Mouse (Mus musculus) hindbrain, embryonic 11.5 days (tissue): ENCODE data around the gene Pigk. TPM values are rescaled to one million over a fixed set of nuclear protein-coding genes. Genes with fewer than 3 reads are reported as not detected.

ENCODE experiments used
- ATAC-seq: fragments of 200-750 bp; cut with Nextera tagmentation; 2 replicates; pipeline ENCODE4 v1.8.0; 2017; ENCODE audit warnings: mild to moderate bottlenecking, moderate TSS enrichment, moderate library complexity; ENCODE audit not compliant: low FRiP score
- DNase-seq: peaks from one replicate; pipeline ENCODE4 v3.0.0-alpha.2; 2015; ENCODE audit warnings: low spot score
- H3K27ac ChIP-seq: fragments of 300-500 bp; sonication (generic); 2 replicates; pipeline ENCODE4 v1.5.1; 2014; ENCODE audit warnings: mild to moderate bottlenecking, low read depth, low read length
- H3K27me3 ChIP-seq: fragments of 300-500 bp; sonication (generic); 2 replicates; pipeline ENCODE4 v1.6.1; 2014; ENCODE audit warnings: mild to moderate bottlenecking, low read length, moderate library complexity, mixed read lengths; ENCODE audit not compliant: control insufficient read depth, insufficient read depth
- H3K36me3 ChIP-seq: fragments of 300-500 bp; sonication (generic); 2 replicates; pipeline ENCODE4 v1.6.1; 2014; ENCODE audit warnings: mild to moderate bottlenecking, low read length, moderate library complexity, mixed read lengths; ENCODE audit not compliant: control insufficient read depth, insufficient read depth
- H3K4me1 ChIP-seq: fragments of 300-500 bp; sonication (generic); replicated peaks from 2 replicates; pipeline ENCODE4 v1.6.1; 2014; ENCODE audit warnings: low read length, mixed read lengths; ENCODE audit not compliant: control insufficient read depth, insufficient read depth
- H3K4me2 ChIP-seq: fragments of 300-500 bp; sonication (generic); replicated peaks from 2 replicates; pipeline ENCODE4 v1.6.1; 2014; ENCODE audit warnings: mild to moderate bottlenecking, low read depth, low read length
- H3K4me3 ChIP-seq: fragments of 300-500 bp; sonication (generic); 2 replicates; pipeline ENCODE4 v1.5.1; 2014; ENCODE audit warnings: low read depth, low read length
- H3K9ac ChIP-seq: fragments of 300-500 bp; sonication (generic); 2 replicates; pipeline ENCODE4 v1.6.1; 2014; ENCODE audit warnings: low read depth, low read length
- H3K9me3 ChIP-seq: fragments of 300-500 bp; sonication (generic); 2 replicates; pipeline ENCODE4 v1.6.1; 2016; ENCODE audit warnings: low read length; ENCODE audit not compliant: control insufficient read depth
- WGBS: fragments of 180-500 bp; shearing (Covaris S2); extraction: QIAGEN DNeasy Blood & Tissue Kit; methylation state at CpG from one replicate; pipeline ENCODE4 v1.1.7; 2014; 5-methylcytosine and 5-hydroxymethylcytosine counted together
- polyA plus RNA-seq: library from polyadenylated mRNA; unstranded; fragments of >200 nt; fragmentation: Nextera tagmentation; extraction: Ambion mirVana; gene quantifications from 2 replicates; pipeline ENCODE4 v1.2.1, GENCODE M21; 2014

Pigk gene
- polyA plus RNA-seq, 1 experiment from 2014 or later, result 58.3 TPM

DNA sequence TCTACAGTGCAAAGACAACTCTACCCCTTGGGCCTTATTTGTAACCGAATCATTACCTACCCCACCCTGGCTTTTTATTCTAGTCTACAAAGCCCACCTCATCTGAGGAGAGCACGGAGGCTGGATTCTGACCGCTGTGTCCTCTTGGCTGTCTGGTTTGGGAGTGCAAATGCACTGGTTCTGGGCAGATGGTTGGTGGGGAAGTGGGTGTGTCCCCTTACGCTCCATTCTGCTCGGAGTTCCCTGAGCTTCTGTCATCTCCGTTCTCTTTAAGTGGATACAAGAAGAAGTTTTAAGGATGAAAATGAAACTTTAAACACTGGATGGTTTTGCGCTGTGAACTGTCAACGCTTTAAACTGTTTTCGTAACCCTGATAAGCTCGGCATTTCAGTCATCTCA lies 199.2 kb downstream of the Pigk start:
- 96% methylated on average over 10 of the region's 10 CpGs for WGBS
- no peak overlapping the region for H3K4me3 ChIP-seq
- DNase-seq, result no peak

GRCm38 (mm10) chr3:152913625-152914024 lies 199.7 kb downstream of the Pigk start:
- H3K4me1 ChIP-seq, result no peaks in the 10 kb centered on the region
- DNase-seq (no peak), ATAC-seq (no peak)
- H3K4me3 ChIP-seq, result no peak overlapping the region
- H3K9me3 ChIP-seq, result no peaks in the 10 kb centered on the region
- 97% methylated on average over 3 of the region's 3 CpGs for WGBS
- no peak overlapping the region for H3K9ac ChIP-seq
- H3K27me3 ChIP-seq, result no peaks in the 10 kb centered on the region
- H3K27ac ChIP-seq, result no peak overlapping the region
- H3K4me2 ChIP-seq, result no peak overlapping the region
- no peaks in the 10 kb centered on the region for H3K36me3 ChIP-seq

More for the DNA sequence above, 199.2 kb downstream of the Pigk start:
- no peaks in the 10 kb centered on the region for H3K9me3 ChIP-seq
- no peaks in the 10 kb centered on the region for H3K4me1 ChIP-seq
- no peak overlapping the region for H3K4me2 ChIP-seq
- H3K27me3 ChIP-seq, result no peaks in the 10 kb centered on the region
- no peak overlapping the region for H3K9ac ChIP-seq
- H3K36me3 ChIP-seq, result no peaks in the 10 kb centered on the region
- no peak for ATAC-seq
- H3K27ac ChIP-seq, result no peak overlapping the region

DNA sequence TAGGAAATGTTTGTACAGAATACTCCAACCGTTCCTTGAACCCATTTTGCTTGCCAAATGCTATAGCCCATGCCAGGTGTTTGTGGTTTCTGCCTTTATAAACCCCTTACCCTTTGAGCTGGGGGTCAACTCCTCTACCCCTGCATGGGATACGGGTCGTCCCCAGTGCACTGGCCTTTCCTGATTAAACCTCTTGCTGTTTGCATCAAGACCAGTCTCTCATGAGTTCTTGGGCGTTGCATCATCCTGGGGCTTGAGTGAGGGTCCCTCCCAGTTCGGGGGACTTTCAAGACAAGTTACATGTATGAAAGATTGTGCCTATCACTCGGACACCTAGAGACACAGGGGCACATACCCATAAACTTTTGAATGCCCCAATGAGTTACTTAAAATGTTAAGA lies 200.5 kb downstream of the Pigk start:
- H3K9me3 ChIP-seq, result no peaks in the 10 kb centered on the region
- H3K4me1 ChIP-seq, result no peaks in the 10 kb centered on the region
- no peak overlapping the region for H3K9ac ChIP-seq
- no peak for ATAC-seq
- H3K36me3 ChIP-seq, result no peaks in the 10 kb centered on the region
- H3K4me2 ChIP-seq, result no peak overlapping the region
- no peak for DNase-seq
- H3K4me3 ChIP-seq, result no peak overlapping the region
- WGBS, result 86% methylated on average over 6 of the region's 6 CpGs
- no peaks in the 10 kb centered on the region for H3K27me3 ChIP-seq
- no peak overlapping the region for H3K27ac ChIP-seq

DNA sequence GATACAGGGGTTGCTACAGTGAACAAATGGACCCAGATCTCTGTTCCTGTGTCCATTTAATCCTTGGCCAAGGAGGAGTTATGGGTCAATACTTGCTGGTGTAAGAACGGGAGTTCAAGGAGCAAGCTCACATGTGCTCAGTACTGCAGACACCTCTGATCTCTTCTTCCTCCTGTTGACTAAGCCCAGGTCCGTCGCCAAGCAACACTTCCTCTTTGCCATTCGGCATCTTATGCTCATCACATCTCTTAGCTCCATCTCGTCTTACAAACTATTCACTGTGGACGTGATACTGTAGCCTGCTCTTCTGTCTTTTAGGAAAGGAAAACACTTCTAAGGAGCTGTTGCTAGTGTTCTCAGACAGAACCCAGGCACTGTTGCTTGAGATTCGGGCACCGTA lies 203.7 kb downstream of the Pigk start:
- no peaks in the 10 kb centered on the region for H3K36me3 ChIP-seq
- no peak overlapping the region for H3K9ac ChIP-seq
- 77% methylated on average over 8 of the region's 8 CpGs for WGBS
- DNase-seq (no peak), ATAC-seq (no peak)
- no peak overlapping the region for H3K27ac ChIP-seq
- H3K9me3 ChIP-seq, result no peaks in the 10 kb centered on the region
- no peaks in the 10 kb centered on the region for H3K4me1 ChIP-seq
- no peaks in the 10 kb centered on the region for H3K27me3 ChIP-seq
- H3K4me3 ChIP-seq, result no peak overlapping the region
- no peak overlapping the region for H3K4me2 ChIP-seq

DNA sequence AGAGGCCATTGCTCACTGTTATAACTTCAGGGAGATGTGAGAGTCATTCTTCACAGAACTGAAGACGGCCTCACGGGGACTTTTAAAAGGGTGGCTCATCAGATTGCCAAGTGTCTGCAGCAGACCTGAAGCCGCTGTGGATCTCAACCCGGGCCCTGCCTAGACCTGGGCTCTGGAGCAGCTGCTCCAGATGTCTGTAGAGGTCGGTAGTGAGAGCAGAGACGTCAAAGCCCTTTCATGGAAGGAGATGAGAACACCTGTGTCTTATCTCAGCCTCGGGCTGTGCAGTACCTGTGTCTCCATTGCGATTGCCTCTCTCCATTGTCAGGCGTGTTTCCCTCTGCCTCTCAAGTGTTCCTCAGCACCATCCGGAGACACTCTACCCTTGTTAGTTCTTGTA lies 205.2 kb downstream of the Pigk start:
- no peak overlapping the region for H3K27ac ChIP-seq
- ATAC-seq, result no peak
- no peaks in the 10 kb centered on the region for H3K36me3 ChIP-seq
- no peaks in the 10 kb centered on the region for H3K27me3 ChIP-seq
- no peaks in the 10 kb centered on the region for H3K9me3 ChIP-seq
- no peak overlapping the region for H3K4me3 ChIP-seq
- DNase-seq, result no peak
- H3K9ac ChIP-seq, result no peak overlapping the region
- no peaks in the 10 kb centered on the region for H3K4me1 ChIP-seq
- no peak overlapping the region for H3K4me2 ChIP-seq
- 75% methylated on average over 10 of the region's 10 CpGs for WGBS

- ATAC-seq, result no peak
- no peak overlapping the region for H3K4me3 ChIP-seq
- H3K4me1 ChIP-seq, result no peaks in the 10 kb centered on the region
- H3K27me3 ChIP-seq, result no peaks in the 10 kb centered on the region
- H3K36me3 ChIP-seq, result no peaks in the 10 kb centered on the region
- H3K4me2 ChIP-seq, result no peak overlapping the region
- DNase-seq, result no peak
- WGBS, result 85% methylated on average over 3 of the region's 3 CpGs
- H3K9me3 ChIP-seq, result no peaks in the 10 kb centered on the region
- H3K9ac ChIP-seq, result no peak overlapping the region
- H3K27ac ChIP-seq, result no peak overlapping the region
These were observed 206.5 kb downstream of the Pigk start for GRCm38 (mm10) chr3:152920365-152920764.

- no peak overlapping the region for H3K4me3 ChIP-seq
- no peak overlapping the region for H3K9ac ChIP-seq
- no peaks in the 10 kb centered on the region for H3K27me3 ChIP-seq
- H3K4me1 ChIP-seq, result no peaks in the 10 kb centered on the region
- no peak overlapping the region for H3K4me2 ChIP-seq
- H3K9me3 ChIP-seq, result no peaks in the 10 kb centered on the region
- WGBS, result 72% methylated on average over 15 of the region's 15 CpGs
- H3K27ac ChIP-seq, result no peak overlapping the region
- no peak for ATAC-seq
- H3K36me3 ChIP-seq, result no peaks in the 10 kb centered on the region
- no peak for DNase-seq
These were observed 209.6 kb downstream of the Pigk start for GRCm38 (mm10) chr3:152923530-152923929.

DNA sequence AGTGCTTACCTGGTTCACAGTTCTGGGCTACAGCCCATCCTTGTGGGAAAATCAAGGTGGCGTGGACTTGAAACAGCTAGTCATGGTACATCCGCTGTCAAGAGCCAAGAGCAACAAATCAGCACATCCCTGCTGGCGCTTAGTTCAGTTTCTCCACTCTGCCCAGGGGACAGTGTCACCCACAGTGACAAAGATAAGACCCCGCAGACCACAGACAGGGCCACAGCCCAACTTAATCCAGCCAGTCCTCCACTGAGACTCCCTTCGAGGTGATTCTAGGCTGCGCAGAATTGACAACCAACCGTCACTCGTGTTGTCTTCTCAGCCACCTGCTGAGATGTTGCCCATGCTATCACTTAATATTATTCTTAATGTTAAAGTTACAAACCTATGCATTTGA lies 211.5 kb downstream of the Pigk start:
- Histone ChIP-seq H3K4me1 (no peaks in the 10 kb centered on the region), H3K4me3 (no peak overlapping the region), H3K9ac (no peak overlapping the region), H3K27me3 (no peaks in the 10 kb centered on the region), H3K4me2 (no peak overlapping the region), H3K9me3 (no peaks in the 10 kb centered on the region), H3K36me3 (no peaks in the 10 kb centered on the region), H3K27ac (no peak overlapping the region)
- 91% methylated on average over 8 of the region's 8 CpGs for WGBS
- ATAC-seq (no peak), DNase-seq (no peak)

DNA sequence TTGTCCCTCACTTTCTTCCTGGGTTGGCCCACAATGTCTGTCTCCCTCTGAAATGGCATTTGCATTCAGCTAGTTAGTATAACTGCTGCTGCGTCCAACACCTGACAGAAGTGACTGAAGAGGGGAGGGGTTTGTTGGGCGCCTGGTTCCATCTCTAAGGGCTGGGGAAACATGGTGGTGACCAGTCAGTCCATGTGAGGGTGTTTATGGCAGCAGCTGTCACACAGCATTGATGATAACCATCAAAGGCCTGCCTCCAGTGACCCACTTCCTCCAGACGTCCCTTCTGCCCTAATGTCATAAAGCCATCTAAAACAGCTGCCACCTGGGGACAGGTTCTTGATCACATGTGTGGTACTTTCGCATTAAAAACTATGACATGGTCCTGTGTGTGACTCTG lies 212.3 kb downstream of the Pigk start:
- no peak overlapping the region for H3K9ac ChIP-seq
- no peaks in the 10 kb centered on the region for H3K9me3 ChIP-seq
- no peak overlapping the region for H3K4me3 ChIP-seq
- 72% methylated on average over 4 of the region's 4 CpGs for whole genome bisulfite sequencing
- H3K27me3 ChIP-seq, result no peaks in the 10 kb centered on the region
- no peak overlapping the region for H3K27ac ChIP-seq
- no peaks in the 10 kb centered on the region for H3K36me3 ChIP-seq
- H3K4me2 ChIP-seq, result no peak overlapping the region
- no peak for DNase-seq
- no peaks in the 10 kb centered on the region for H3K4me1 ChIP-seq
- no peak for ATAC-seq
